19 mouse cellular contexts compared by ENCODE assay signal in the genomic region with DNA sequence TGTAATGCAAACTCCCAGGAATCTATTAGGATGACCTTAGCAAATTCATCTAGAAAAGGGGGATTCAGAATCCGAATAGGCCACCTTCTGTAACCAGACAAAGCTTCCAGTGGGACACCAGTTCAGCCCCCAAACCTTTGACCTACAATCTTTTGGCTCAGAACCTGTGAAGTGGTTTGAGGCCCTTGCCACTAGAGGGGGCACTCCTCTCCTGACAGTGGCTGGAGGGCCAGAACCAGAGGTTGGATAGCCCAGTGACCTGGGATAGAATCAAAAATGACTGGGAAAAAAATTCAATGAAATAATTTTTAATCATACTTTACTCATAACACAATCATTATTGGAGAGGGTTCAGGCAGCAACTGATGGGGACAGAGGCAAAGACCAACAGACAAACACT.
"Had no signal": no experiment of that assay in that cellular context is flagged by ENCODE, and none has a peak within 500 bp of the region (broad histone marks: within the 10 kb centered on the region; RNA-seq: fewer than 3 reads in every experiment).

No protein-coding gene starts in this region.

- H3K4me1 ChIP-seq: limb, embryonic 10.5 days; limb, embryonic 13.5 days; liver, embryonic 15.5 days; neural tube, embryonic 12.5 days; neural tube, embryonic 15.5 days had no signal

- H3K9ac ChIP-seq: limb, embryonic 13.5 days; liver, embryonic 15.5 days; neural tube, embryonic 12.5 days; neural tube, embryonic 15.5 days had no signal

- H3K27me3 ChIP-seq: limb, embryonic 13.5 days; liver, embryonic 15.5 days; neural tube, embryonic 12.5 days; neural tube, embryonic 15.5 days had no signal

- H3K4me3 ChIP-seq: limb, embryonic 10.5 days; limb, embryonic 13.5 days; liver, embryonic 15.5 days; neural tube, embryonic 12.5 days; neural tube, embryonic 15.5 days had no signal

- H3K27ac ChIP-seq: kidney, postnatal 0 days; limb, embryonic 10.5 days; limb, embryonic 13.5 days; liver, embryonic 15.5 days; neural tube, embryonic 12.5 days; neural tube, embryonic 15.5 days had no signal

- H3K36me3 ChIP-seq: limb, embryonic 10.5 days; limb, embryonic 13.5 days; liver, embryonic 15.5 days; neural tube, embryonic 12.5 days; neural tube, embryonic 15.5 days had no signal

- ATAC-seq: intestine, postnatal 0 days had no signal

- DNase-seq: kidney, adult 2 months; kidney, postnatal 25 days; liver; lung, adult 2 months; lung, postnatal 14 days; lung, postnatal 4 days; midbrain, embryonic 14.5 days; right cerebral cortex, adult 18-20 months; right cerebral cortex, postnatal 14 days; spleen, adult 18-20 months; thymus, postnatal 25 days had no signal

- H3K4me2 ChIP-seq: limb, embryonic 13.5 days; liver, embryonic 15.5 days; midbrain, embryonic 11.5 days; neural tube, embryonic 12.5 days; neural tube, embryonic 15.5 days had no signal

- H3K9me3 ChIP-seq: limb, embryonic 10.5 days; limb, embryonic 13.5 days; liver, embryonic 15.5 days; neural tube, embryonic 12.5 days; neural tube, embryonic 15.5 days had no signal
